Mouse (Mus musculus): ENCODE results near the gene Prkg2.

Gene Prkg2

DNA sequence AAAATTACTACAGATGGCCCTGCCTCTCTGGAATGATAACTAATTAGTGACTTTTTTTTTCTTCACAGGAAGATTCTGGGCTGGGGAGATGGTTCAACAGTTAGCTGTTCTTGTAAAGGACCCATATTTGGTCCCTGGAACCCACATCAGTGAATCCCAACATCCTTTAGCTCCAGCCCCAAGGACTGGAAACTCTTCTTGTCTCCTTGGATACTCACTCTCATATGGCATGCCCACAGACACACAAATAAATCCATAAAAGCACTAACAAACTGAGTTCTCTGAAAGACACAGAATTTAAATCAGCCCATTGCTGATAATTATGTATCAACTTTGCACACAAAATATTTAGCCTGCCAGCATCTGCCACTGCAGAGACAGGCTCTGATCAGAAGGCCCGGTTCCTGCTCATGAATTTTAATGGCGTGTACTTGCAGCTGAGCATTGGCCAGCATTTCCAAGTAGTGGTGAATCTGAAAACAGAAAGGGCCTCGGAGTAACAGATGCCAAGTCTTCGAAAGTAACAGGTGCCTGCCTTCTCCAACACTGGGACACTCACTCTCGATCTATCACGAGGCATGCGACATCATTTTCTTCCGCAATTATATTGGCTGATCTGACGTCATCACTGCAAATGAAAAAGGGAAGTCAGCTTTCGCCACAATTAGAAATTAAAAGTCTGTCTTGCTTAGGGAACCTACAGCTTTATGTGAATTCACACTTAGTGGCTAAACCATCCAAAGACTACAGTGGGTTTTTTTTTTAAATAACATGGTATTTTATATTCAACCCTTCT is 61.1 kb downstream of the Prkg2 start:
- no peak for DNase-seq

GRCm38 (mm10) chr5:98966679-98967078 is 70.5 kb downstream of the Prkg2 start:
- DNase-seq = no peak

DNA sequence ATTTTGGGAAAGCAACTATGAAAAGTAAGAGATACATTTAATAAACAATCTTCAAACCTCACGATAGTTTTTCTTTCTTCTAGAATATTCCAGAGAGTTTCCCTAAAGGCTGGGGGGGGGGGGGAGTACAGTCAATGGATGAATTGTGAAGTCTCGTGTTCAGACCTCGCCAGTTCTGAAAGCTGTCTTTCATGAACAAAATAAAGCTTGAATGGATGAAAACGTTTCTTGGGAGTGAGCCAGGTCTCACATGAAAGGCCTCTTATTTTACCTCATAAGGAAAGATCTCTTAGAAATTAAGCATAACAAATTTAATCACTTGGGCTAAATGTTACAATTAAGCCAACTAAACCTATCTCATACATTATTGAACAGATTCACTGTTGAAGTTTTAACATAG is 72.0 kb downstream of the Prkg2 start:
- DNase-seq = no peak

GRCm38 (mm10) chr5:98964367-98964766 is 72.8 kb downstream of the Prkg2 start:
- no peak for DNase-seq

GRCm38 (mm10) chr5:98962472-98962871 is 74.7 kb downstream of the Prkg2 start:
- no peak for DNase-seq

DNA sequence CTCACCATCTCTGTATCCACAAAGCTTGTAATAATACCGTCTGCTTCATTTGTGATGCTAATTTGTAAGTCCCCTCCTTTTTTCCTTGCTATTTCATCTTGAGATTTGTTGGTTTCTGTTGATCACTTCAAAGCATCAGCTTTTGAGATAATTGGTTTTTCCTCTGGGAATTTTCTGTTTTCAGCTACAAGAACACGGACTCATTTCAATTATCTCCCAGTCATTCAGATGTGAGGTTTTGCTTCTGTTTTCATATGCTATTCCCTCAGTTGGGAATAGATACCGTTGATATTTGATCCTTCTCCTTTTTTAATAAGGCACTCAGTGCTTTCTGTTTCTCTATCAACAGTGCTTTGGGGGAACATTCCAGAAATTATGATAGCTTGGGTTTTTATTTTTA is 81.6 kb downstream of the Prkg2 start:
- no peak for DNase-seq

GRCm38 (mm10) chr5:98953386-98953785 is 83.8 kb downstream of the Prkg2 start:
- no peak for DNase-seq

GRCm38 (mm10) chr5:98951566-98951965 is 85.6 kb downstream of the Prkg2 start:
- DNase-seq = no peak

DNA sequence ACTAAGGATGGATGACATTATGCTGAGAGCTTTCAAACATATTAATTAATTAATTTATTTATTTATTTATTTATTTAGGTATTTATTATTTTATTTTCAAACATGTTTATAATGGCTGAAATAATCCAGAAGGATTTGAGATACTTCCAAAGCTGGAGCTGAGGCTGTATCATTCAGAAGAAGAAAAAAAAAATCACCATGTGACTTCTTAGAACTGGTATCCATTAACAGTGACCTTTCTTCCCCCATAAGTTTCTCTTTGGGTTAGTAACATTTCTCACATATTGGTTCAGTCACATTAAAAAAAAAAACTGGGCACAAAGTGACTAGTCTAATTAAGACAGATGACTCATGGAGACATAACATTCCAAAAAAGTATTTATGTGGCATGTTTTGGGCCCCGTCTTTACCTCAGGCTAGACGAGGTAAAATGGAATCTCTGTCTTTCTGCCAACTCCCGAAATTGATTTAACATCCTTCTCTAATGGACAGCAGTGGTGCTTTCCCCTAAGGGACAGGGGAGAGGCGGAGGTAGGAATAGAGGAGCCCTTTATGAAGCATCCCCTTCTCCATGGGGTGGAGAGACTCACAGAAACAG is 86.6 kb downstream of the Prkg2 start:
- no peak for DNase-seq

- DNase-seq = no peak
Observed at GRCm38 (mm10) chr5:98949784-98950183, 87.4 kb downstream of the Prkg2 start.

GRCm38 (mm10) chr5:98946656-98947055 is 90.5 kb downstream of the Prkg2 start:
- no peak for DNase-seq

DNA sequence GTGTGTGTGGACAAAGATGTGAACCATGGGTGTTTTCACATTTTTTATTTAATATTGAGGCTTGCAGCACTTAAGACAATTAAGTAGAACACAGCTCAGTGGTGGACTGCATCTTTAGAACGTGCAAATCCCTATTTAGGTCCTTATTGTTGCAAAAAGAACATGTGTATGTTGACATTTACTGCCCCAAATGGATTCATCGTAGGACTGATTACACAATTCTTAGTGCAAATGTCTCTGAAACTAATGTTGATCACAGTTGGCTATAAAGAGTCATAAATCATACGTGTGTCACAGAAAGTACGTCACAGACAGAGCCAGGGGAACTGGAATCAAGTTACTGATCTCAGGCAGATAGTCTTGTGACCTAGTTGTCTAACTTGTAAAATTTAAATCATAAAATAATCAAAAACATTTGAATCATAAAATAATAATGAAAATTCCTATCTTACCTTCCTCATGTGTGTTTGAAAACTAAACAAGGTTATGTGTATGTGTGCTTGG is 91.0 kb downstream of the Prkg2 start:
- DNase-seq = no peak

GRCm38 (mm10) chr5:98943776-98944175 is 93.4 kb downstream of the Prkg2 start:
- DNase-seq = no peak

DNA sequence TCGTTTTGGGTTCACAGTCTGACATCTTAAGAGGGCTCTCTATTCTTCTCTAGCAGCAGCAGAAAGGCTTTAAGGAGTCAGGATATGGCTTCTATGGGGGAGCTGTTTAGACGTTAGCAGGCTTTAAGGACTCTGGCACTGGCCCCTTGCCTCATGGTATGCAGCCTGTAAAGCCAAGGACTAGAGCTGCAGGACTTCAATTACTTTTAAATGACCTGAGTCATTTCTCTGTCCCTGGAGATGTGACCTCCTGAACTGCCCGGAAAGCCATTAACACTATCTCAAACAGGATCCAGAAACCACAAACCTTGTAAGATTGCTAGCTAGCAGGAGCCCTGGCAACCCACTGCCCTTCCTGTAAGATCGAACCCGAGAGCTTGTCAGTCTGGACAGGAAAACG is 96.4 kb downstream of the Prkg2 start:
- no peak for DNase-seq

GRCm38 (mm10) chr5:98939631-98940208 is 97.4 kb downstream of the Prkg2 start:
- DNase-seq = no peak

DNA sequence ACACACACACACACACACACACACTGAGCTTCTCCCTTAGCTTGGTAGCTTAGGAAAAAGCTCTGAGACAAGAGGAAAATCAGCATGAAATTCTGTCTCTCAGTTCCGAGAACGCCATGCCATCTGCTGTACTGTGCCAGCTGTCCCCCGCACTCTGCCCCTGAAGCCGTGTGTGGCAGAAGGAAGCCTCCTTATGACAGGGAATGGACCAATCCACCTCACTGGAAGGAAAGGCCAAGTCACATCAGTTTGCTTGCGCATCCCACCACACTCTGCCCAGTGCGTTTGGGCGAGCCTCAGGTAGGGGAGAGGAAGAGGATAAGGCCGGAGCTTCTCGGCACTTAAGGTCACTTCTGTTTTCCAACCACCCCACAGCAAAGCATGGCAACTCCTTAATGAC is 98.0 kb downstream of the Prkg2 start:
- no peak for DNase-seq

- DNase-seq = no peak
Observed at GRCm38 (mm10) chr5:98937879-98938278, 99.3 kb downstream of the Prkg2 start.

DNA sequence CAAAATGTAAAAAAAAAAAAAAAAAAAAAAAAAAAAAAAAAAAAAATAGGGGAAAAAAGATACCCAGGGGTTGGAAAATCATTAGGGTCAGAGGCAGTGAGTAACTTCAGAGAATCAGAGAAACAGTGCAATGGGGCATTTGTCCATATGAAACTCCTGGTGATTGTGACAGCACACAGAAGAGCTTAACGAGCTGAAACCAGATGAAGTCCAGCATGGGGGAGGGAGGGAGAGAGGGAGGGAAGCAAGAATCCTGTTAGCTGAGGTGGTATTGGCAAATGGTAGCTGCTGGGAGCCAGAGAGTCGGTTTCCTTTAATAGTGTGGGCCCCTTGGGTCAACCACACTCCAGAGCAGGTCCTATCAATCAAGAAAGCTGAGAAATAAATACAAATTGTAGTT is 100.5 kb downstream of the Prkg2 start:
- DNase-seq = no peak

DNA sequence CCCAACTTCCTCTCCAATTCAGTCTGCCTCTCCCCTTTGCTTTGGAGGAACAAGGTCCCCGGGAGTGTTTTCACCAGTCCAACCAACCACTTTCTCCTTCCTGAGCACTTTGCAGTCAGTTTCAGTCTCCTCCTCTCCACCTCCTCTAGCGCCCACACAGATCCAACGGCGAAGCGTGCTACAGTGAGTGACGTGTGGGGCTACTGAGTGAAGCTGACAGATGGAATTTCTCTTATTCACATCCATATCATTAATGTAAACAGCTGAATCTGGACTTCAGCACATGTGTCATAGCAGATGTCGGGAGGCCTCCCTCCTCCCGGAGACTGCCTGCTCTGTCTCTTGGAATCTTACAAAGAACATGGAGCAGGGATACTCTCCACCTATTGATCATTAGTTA is 101.2 kb downstream of the Prkg2 start:
- DNase-seq = no peak

GRCm38 (mm10) chr5:98922921-98923320 is 114.2 kb downstream of the Prkg2 start:
- no peak for DNase-seq

DNA sequence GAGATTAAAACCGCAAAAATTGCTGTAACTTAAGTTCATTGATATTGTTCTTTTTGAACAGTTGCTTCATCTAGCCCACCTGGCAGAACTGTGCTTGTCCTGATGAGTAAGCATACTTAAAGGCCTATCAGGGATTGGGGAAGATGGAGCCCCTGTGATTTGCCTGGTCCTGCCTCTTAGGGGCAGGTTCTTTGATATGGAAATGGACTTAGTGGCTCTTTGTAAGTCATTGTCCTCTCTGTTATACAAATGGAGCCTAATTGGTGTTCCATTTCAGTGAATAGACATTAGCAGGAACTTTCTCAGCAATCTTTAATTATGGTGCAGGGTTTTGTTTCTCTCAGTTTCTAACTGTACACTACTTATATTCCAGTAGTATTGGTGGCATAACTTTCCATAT is 115.5 kb downstream of the Prkg2 start:
- no peak for DNase-seq

- no peak for DNase-seq
Observed at GRCm38 (mm10) chr5:98918716-98919115, 118.4 kb downstream of the Prkg2 start.

GRCm38 (mm10) chr5:98902339-98902738 is 134.8 kb downstream of the Prkg2 start:
- no peak for DNase-seq

DNA sequence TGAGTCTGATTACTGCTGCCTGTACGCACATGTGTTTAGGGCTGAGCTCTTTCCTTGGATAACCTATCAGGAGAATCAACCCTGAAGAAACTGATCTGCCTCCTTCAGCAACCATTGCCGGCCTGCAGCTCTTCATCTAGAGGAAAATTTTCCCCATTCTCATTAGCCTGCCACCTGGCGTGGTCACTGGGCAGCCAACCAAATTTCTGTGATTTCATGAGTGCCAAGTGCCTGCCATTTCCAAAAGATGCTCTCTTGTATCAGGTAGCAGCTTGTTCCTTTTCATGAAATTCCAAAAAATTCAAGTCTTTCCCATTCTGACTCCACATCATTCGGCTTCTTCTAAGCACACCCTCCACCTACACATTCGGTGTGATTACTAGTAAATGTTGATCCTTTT is 136.2 kb downstream of the Prkg2 start:
- DNase-seq = peak; percentile 30

All from cerebellum, adult 11-12 months (tissue).